Mouse (Mus musculus) small intestine, adult 2 months (tissue): ENCODE results near the gene Crocc2.

Experiments
- CTCF ChIP-seq: fragments of 200-500 bp; IDR thresholded peaks from 2 replicates; pipeline ENCODE4 v1.5.1; 2012; ENCODE audit warnings: low read depth, mild to moderate bottlenecking, control low read depth, inconsistent platforms, low read length, moderate library complexity, mixed read lengths; ENCODE audit not compliant: insufficient replicate concordance, insufficient read length; ENCODE audit errors: extremely low read depth
- POLR2A ChIP-seq: fragments of 200-500 bp; IDR thresholded peaks from 2 replicates; pipeline ENCODE4 v1.6.1; 2012; ENCODE audit warnings: low read depth, mild to moderate bottlenecking, control low read depth, inconsistent platforms, low read length, moderate library complexity

DNA sequence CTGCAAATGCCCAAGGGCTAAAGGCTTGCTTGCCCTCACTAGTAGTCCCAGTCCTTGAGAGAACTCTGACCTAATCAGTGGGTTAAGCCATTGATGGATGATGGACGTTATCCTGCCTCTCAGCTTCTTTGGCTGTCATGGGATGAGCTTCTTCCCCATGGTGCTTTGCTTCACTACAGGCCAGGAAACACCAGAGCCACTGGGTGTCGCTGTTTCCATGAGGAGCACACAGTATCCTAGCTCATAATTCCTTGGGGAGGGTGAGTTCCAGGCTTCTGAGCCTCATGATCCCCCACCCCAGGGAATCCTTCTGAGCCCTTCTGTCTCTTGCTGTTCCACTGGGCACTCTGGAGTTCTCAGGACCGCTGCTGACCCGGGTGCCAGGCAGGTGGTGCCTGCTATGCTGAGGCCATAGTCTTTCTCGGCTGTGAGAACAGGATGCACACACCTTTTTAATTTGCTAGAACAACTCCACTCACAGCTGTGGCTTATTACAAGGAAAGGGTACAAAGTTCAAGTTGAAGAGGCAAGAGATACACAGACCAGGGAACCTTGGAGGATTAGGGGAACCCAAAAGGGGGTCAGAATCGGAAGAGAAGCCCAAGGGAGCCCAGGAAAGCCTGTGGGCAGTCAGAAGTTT lies 39.7 kb upstream of the Crocc2 start:
- TF ChIP-seq POLR2A (0 out of 2 replicates have a peak, but pooled peaks have one; percentile 10), CTCF (peak; percentile 79; the same call in 1 of the 2 replicates)
